Mouse (Mus musculus) MEL (cell line): ENCODE results near the gene Apba2. TPM values are rescaled to one million over a fixed set of nuclear protein-coding genes. Genes with fewer than 3 reads are reported as not detected.
A peak's percentile ranks its signal among the peaks of the same experiment; 100 is the strongest.

Source experiments
- DNase-seq: peaks from one replicate; pipeline ENCODE4 v3.0.0; 2011; ENCODE audit warnings: low read depth, low spot score
- H3K27ac ChIP-seq: 2 replicates; pipeline ENCODE4 v1.5.1; 2012; ENCODE audit warnings: low read depth, mild to moderate bottlenecking, control low read depth, low read length, moderate library complexity; ENCODE audit not compliant: control insufficient read depth
- H3K27me3 ChIP-seq, 2 experiments: fragments of 150-350 bp in 1 of 2; sonication (generic) in 1 of 2; 2 replicates each; pipeline ENCODE4 v1.6.1; 2012; ENCODE audit warnings: low read length in 2 of 2, mild to moderate bottlenecking in 2 of 2, improper control_type of control experiment in 1 of 2, moderate library complexity in 1 of 2; ENCODE audit not compliant: insufficient read depth in 2 of 2, control insufficient read depth in 1 of 2
- H3K36me3 ChIP-seq, 2 experiments: 2 replicates each; pipeline ENCODE4 v1.6.1; 2012 to 2014; ENCODE audit warnings: low read length in 2 of 2, improper control_type of control experiment in 1 of 2, inconsistent platforms in 1 of 2, mild to moderate bottlenecking in 1 of 2; ENCODE audit not compliant: insufficient read depth in 2 of 2, control insufficient read depth in 1 of 2
- H3K4me1 ChIP-seq, 2 experiments: fragments of 150-350 bp in 1 of 2; sonication (generic) in 1 of 2; 2 replicates each; pipeline ENCODE4 v1.6.1; 2012; ENCODE audit warnings: low read length in 2 of 2, improper control_type of control experiment in 1 of 2, mild to moderate bottlenecking in 1 of 2; ENCODE audit not compliant: insufficient read depth in 2 of 2, control insufficient read depth in 1 of 2
- H3K4me3 ChIP-seq, 2 experiments: fragments of 150-350 bp in 1 of 2; sonication (generic) in 1 of 2; 2 replicates each; pipeline ENCODE4 v1.5.1; 2012; ENCODE audit warnings: low read depth in 2 of 2, low read length in 2 of 2, mild to moderate bottlenecking in 2 of 2, moderate library complexity in 2 of 2, control low read depth in 1 of 2, improper control_type of control experiment in 1 of 2; ENCODE audit not compliant: control insufficient read depth in 1 of 2, insufficient read depth in 1 of 2
- H3K79me2 ChIP-seq: 2 replicates; pipeline ENCODE4 v1.6.1; 2012; ENCODE audit warnings: mild to moderate bottlenecking, low read length, moderate library complexity; ENCODE audit not compliant: control insufficient read depth, poor library complexity, insufficient read depth
- H3K9ac ChIP-seq: 2 replicates; pipeline ENCODE4 v1.6.1; 2012; ENCODE audit warnings: low read depth, mild to moderate bottlenecking, control low read depth, low read length, moderate library complexity; ENCODE audit not compliant: control insufficient read depth, poor library complexity, severe bottlenecking
- H3K9me3 ChIP-seq: fragments of 150-350 bp; sonication (generic); replicated peaks from 2 replicates; pipeline ENCODE4 v1.6.1; 2012; ENCODE audit warnings: mild to moderate bottlenecking, low read length, improper control_type of control experiment, moderate library complexity; ENCODE audit not compliant: insufficient read depth
- BHLHE40 ChIP-seq: IDR thresholded peaks from 2 replicates; pipeline ENCODE4 v1.6.1; 2012; ENCODE audit warnings: low read depth, mild to moderate bottlenecking, inconsistent platforms, low read length, improper control_type of control experiment, borderline replicate concordance
- CHD2 ChIP-seq: IDR thresholded peaks from 2 replicates; pipeline ENCODE4 v1.6.1; 2011; ENCODE audit warnings: low read length, improper control_type of control experiment
- CTCF ChIP-seq, 3 experiments: IDR thresholded peaks in 2 of 3; conservative IDR thresholded peaks in 1 of 3; 2 replicates each; pipeline ENCODE4 v1.5.1; 2011 to 2012; ENCODE audit warnings: low read length in 3 of 3, low read depth in 2 of 3, mild to moderate bottlenecking in 2 of 3, improper control_type of control experiment in 1 of 3, inconsistent platforms in 1 of 3, mixed read lengths in 1 of 3, moderate library complexity in 1 of 3; ENCODE audit not compliant: control insufficient read depth in 1 of 3, insufficient read depth in 1 of 3, poor library complexity in 1 of 3, severe bottlenecking in 1 of 3
- E2F4 ChIP-seq: IDR thresholded peaks from 2 replicates; pipeline ENCODE4 v1.6.1; 2011; ENCODE audit warnings: low read depth, low read length, improper control_type of control experiment, borderline replicate concordance
- EP300 ChIP-seq, 2 experiments: IDR thresholded peaks; 2 replicates each; pipeline ENCODE4 v1.6.1; 2011; ENCODE audit warnings: improper control_type of control experiment in 2 of 2, low read length in 2 of 2, low read depth in 1 of 2, mild to moderate bottlenecking in 1 of 2
- ETS1 ChIP-seq: IDR thresholded peaks from 2 replicates; pipeline ENCODE4 v1.6.1; 2012; ENCODE audit warnings: low read depth, mild to moderate bottlenecking, inconsistent platforms, low read length, improper control_type of control experiment, moderate library complexity
- GABPA ChIP-seq: IDR thresholded peaks from 2 replicates; pipeline ENCODE4 v1.6.1; 2012; ENCODE audit warnings: low read depth, mild to moderate bottlenecking, inconsistent platforms, low read length, improper control_type of control experiment, moderate library complexity
- GATA1 ChIP-seq: IDR thresholded peaks from 2 replicates; pipeline ENCODE4 v1.6.1; 2011; ENCODE audit warnings: low read depth, low read length, improper control_type of control experiment
- HCFC1 ChIP-seq: IDR thresholded peaks from 2 replicates; pipeline ENCODE4 v1.6.1; 2012; ENCODE audit warnings: low read depth, mild to moderate bottlenecking, inconsistent platforms, low read length, improper control_type of control experiment, moderate library complexity
- MAFK ChIP-seq: IDR thresholded peaks from 2 replicates; pipeline ENCODE4 v1.6.1; 2011; ENCODE audit warnings: low read depth, mild to moderate bottlenecking, low read length, improper control_type of control experiment, borderline replicate concordance
- MAX ChIP-seq: IDR thresholded peaks from 2 replicates; pipeline ENCODE4 v1.6.1; 2011; ENCODE audit warnings: low read length, improper control_type of control experiment
- MAZ ChIP-seq: IDR thresholded peaks from 2 replicates; pipeline ENCODE4 v1.6.1; 2012; ENCODE audit warnings: low read depth, mild to moderate bottlenecking, inconsistent platforms, low read length, improper control_type of control experiment
- MYB ChIP-seq: IDR thresholded peaks from 2 replicates; pipeline ENCODE4 v1.6.1; 2011; ENCODE audit warnings: mild to moderate bottlenecking, low read depth, low read length, improper control_type of control experiment
- NELFE ChIP-seq: IDR thresholded peaks from 2 replicates; pipeline ENCODE4 v1.6.1; 2011; ENCODE audit warnings: low read depth, low read length, improper control_type of control experiment
- NRF1 ChIP-seq: IDR thresholded peaks from 2 replicates; pipeline ENCODE4 v1.6.1; 2014; ENCODE audit warnings: low read depth, mild to moderate bottlenecking, inconsistent platforms, low read length, improper control_type of control experiment, moderate library complexity; ENCODE audit not compliant: poor library complexity, insufficient read depth, severe bottlenecking
- POLR2AphosphoS2 ChIP-seq: IDR thresholded peaks from 2 replicates; pipeline ENCODE4 v1.6.1; 2011; ENCODE audit warnings: low read length, improper control_type of control experiment
- POLR2AphosphoS5 ChIP-seq: IDR thresholded peaks from 2 replicates; pipeline ENCODE4 v1.6.1; 2012; ENCODE audit warnings: low read depth, borderline replicate concordance, mild to moderate bottlenecking, inconsistent platforms, low read length, moderate library complexity, mixed read lengths
- RAD21 ChIP-seq: IDR thresholded peaks from 2 replicates; pipeline ENCODE4 v1.6.1; 2011; ENCODE audit warnings: mild to moderate bottlenecking, low read depth, low read length, improper control_type of control experiment
- RCOR1 ChIP-seq: IDR thresholded peaks from 2 replicates; pipeline ENCODE4 v1.6.1; 2012; ENCODE audit warnings: low read depth, mild to moderate bottlenecking, inconsistent platforms, low read length, improper control_type of control experiment
- SMC3 ChIP-seq: IDR thresholded peaks from 2 replicates; pipeline ENCODE4 v1.6.1; 2011; ENCODE audit warnings: low read depth, low read length, improper control_type of control experiment
- TAL1 ChIP-seq: IDR thresholded peaks from 2 replicates; pipeline ENCODE4 v1.6.1; 2012; ENCODE audit warnings: mild to moderate bottlenecking, inconsistent platforms, low read length, moderate library complexity, mixed read lengths
- TBP ChIP-seq: IDR thresholded peaks from 2 replicates; pipeline ENCODE4 v1.8.0; 2011; ENCODE audit warnings: low read depth, low read length, improper control_type of control experiment
- TCF12 ChIP-seq: IDR thresholded peaks from 2 replicates; pipeline ENCODE4 v1.6.1; 2014; ENCODE audit warnings: low read depth, mild to moderate bottlenecking, inconsistent platforms, low read length, improper control_type of control experiment, moderate library complexity
- USF1 ChIP-seq: IDR thresholded peaks from 2 replicates; pipeline ENCODE4 v1.6.1; 2014; ENCODE audit warnings: low read depth, mild to moderate bottlenecking, inconsistent platforms, low read length, improper control_type of control experiment, moderate library complexity
- ZKSCAN1 ChIP-seq: IDR thresholded peaks from 2 replicates; pipeline ENCODE4 v1.6.1; 2012; ENCODE audit warnings: low read depth, mild to moderate bottlenecking, inconsistent platforms, low read length, improper control_type of control experiment, moderate library complexity
- ZMIZ1 ChIP-seq: IDR thresholded peaks from 2 replicates; pipeline ENCODE4 v1.6.1; 2012; ENCODE audit warnings: low read depth, mild to moderate bottlenecking, inconsistent platforms, low read length, improper control_type of control experiment, moderate library complexity
- polyA plus RNA-seq, 2 experiments: library from polyadenylated mRNA; stranded (reverse) in 1 of 2; unstranded in 1 of 2; fragments of >175 nt in 1 of 2; fragments of >200 nt in 1 of 2; gene quantifications; 2 replicates each; pipeline versions ENCODE4 v1.2.1 to v1.2.4; 2012; ENCODE audit warnings: low replicate concordance in 2 of 2, low read depth in 1 of 2; ENCODE audit not compliant: insufficient read length in 2 of 2, insufficient read depth in 1 of 2, missing spikeins in 1 of 2
- total RNA-seq: library from RNA; depleted of rRNA; stranded (reverse); fragments of 300-350 nt; gene quantifications from 2 replicates; pipeline ENCODE4 v1.2.3, GENCODE M21; 2012

Apba2 gene
- total and polyA plus RNA-seq, 3 experiments, result not detected

- H3K79me2 ChIP-seq, result no peaks in the 10 kb centered on the region
- H3K27me3 ChIP-seq, result no peaks in the 10 kb centered on the region
- no peak overlapping the region for H3K4me3 ChIP-seq
- no peaks in the 10 kb centered on the region for H3K36me3 ChIP-seq
- TF ChIP-seq NELFE (no peak), USF1 (no peak), POLR2AphosphoS2 (no peak), MYB (no peak), MAFK (no peak), E2F4 (no peak), NRF1 (no peak), GATA1 (no peak), GABPA (no peak), MAX (no peak), POLR2AphosphoS5 (no peak), BHLHE40 (no peak), SMC3 (no peak), RCOR1 (no peak)
- no peaks in the 10 kb centered on the region for H3K9me3 ChIP-seq
- no peak overlapping the region for H3K9ac ChIP-seq
- no peak overlapping the region for H3K27ac ChIP-seq
- no peak for DNase-seq
- no peaks in the 10 kb centered on the region for H3K4me1 ChIP-seq
These were observed 108.4 kb downstream of the Apba2 start for GRCm38 (mm10) chr7:64609866-64610265.

GRCm38 (mm10) chr7:64610875-64611274, 109.4 kb downstream of the Apba2 start:
- H3K27me3 ChIP-seq, result no peaks in the 10 kb centered on the region
- H3K79me2 ChIP-seq, result no peaks in the 10 kb centered on the region
- DNase-seq, result peak; percentile 6
- no peaks in the 10 kb centered on the region for H3K9me3 ChIP-seq
- H3K4me1 ChIP-seq, result no peaks in the 10 kb centered on the region
- H3K9ac ChIP-seq, result no peak overlapping the region
- H3K4me3 ChIP-seq, result no peak overlapping the region
- no peak overlapping the region for H3K27ac ChIP-seq
- no peak for TF ChIP-seq SMC3
- TF ChIP-seq TAL1, result no peak
- peak; percentile 10 to 37 (median 14); a peak in 3 of 6 replicates for TF ChIP-seq CTCF (IDR thresholded peaks at IDR 0.05 in 2 of 3, conservative IDR thresholded peaks at IDR 0.05 in 1 of 3; ENCODE audit: control insufficient read depth in 1 of 3, insufficient read depth in 1 of 3, low read depth in 2 of 3, low read length in 3 of 3, poor library complexity in 1 of 3, severe bottlenecking in 1 of 3)
- TF ChIP-seq, all 39 proteins: peak for 1
- no peaks in the 10 kb centered on the region for H3K36me3 ChIP-seq

DNA sequence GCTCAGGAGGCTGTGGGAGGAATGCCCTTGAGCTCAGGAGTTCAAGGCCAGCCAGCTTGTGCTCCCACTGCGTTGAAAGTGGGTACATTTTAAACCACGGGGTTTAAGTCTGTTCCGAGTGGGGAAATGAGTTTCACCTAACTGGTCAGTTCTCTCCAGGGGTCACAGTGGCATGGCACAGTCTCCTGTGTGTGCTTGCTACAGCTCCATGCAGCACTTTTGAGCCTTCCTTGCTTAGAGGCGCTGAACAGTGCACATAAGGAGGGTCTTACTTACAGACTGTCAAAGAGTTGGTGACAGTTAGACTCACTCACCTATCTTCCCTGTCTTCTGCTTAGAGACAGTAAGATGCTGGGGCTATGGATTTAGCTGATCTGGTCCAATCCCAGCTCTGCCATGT, 117.8 kb downstream of the Apba2 start:
- Histone ChIP-seq H3K27me3 (no peaks in the 10 kb centered on the region), H3K27ac (no peak overlapping the region), H3K79me2 (no peaks in the 10 kb centered on the region), H3K4me1 (no peaks in the 10 kb centered on the region), H3K9me3 (no peaks in the 10 kb centered on the region), H3K4me3 (no peak overlapping the region), H3K9ac (no peak overlapping the region), H3K36me3 (no peaks in the 10 kb centered on the region)
- no peak for DNase-seq
- TF ChIP-seq POLR2AphosphoS2 (no peak), TCF12 (no peak), CHD2 (no peak), ETS1 (no peak), ZKSCAN1 (no peak), HCFC1 (no peak), E2F4 (no peak), EP300 (IDR thresholded peaks at IDR 0.05; ENCODE audit: low read depth in 1 of 2, low read length in 2 of 2) (no peak), MAZ (no peak), TAL1 (no peak), MAX (no peak), TBP (no peak), MYB (no peak), BHLHE40 (no peak), ZMIZ1 (no peak), RAD21 (no peak), NELFE (no peak), MAFK (no peak)
